Mouse (Mus musculus) kidney, postnatal 4 days (tissue): ENCODE data around the gene Hist1h3h.
A peak's percentile ranks its signal among the peaks of the same experiment; 100 is the strongest.

Experiments used
- DNase-seq, 2 experiments: peaks; one replicate each; pipeline ENCODE4 v3.0.0; 2021; ENCODE audit warnings: mixed read lengths in 2 of 2

The Hist1h3h gene

GRCm38 (mm10) chr13:21717397-21718357 is at the start of gene Hist1h3h:
Gene Hist1h3h (plus strand): TSS chr13:21717659.
- peak; percentile 82 to 89 for DNase-seq

GRCm38 (mm10) chr13:21677305-21677704 is 40.2 kb upstream of the Hist1h3h start, which contains the start of gene Olfr1360:
Gene Olfr1360 (minus strand): TSS chr13:21677405.
- no peak for DNase-seq

DNA sequence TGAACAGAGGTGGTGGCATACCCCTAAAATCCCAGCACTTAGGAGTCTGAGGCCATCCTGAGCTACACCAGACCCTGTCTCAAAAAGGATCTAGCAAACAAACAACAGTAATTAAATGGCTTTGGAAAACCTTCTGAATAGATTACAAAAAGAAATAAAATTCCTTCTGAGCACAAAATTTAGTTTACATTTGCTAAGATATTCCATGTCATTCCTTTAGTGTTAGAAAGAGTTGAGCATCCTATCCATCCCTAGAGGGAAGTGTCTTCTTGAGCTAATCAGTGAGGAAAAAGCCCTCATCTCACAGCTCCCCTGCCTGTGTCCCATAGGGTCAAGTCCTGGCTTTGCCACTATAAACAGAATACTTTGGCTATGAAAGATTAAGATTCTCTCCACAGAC is 19.6 kb upstream of the Hist1h3h start, which contains the start of gene Olfr1359:
Gene Olfr1359, plus strand, starts transcription at position 301 of the 400 bp plus-strand sequence.
- no peak for DNase-seq

DNA sequence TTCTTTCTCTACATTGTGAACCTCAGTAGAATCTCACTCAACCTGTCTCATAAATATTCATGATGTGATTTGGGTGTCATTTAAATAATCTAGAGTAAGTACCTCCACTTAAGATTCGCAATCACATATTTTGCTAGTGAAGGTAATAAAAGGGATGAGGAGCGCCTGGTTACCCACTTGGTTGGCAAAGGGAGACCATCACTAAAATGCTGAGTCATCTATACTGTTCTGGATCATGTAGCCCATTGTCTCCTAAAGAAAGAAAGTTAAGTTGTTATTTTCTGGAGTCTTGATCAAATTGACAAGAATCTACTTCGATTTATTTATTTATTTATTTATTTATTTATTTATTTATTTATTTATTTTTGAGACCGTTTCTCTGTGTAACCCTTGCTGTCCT is 10.8 kb upstream of the Hist1h3h start:
- no peak for DNase-seq

DNA sequence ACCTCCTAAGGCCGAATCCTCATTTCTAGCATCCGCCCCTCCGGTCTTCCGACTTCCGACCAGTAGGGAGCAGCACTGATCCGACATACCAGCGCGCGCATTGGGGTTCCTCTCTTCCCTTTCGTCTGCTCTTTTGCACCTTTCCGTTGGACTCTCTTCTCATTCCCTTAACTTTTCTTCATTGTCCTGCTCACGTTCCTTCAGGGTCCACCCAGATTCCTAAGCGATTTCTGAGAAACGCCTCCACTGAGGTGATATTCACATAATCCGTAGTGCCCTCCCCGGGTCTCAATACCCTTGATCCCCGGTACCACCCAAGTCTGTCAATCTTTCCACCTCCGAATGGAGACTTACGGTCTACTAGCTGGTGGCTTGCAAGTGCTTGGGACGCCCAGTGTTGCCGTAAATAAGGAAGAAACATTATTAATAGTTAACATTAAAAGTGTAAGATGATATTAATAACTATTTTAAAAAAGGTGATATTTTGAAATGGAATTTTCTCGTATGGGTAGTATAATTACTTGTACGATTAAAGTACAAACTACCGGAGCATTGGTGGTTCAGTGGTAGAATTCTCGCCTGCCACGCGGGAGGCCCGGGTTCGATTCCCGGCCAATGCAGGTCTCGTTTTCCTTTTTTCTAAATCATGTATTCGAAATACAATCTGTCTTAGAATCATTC is 7.3 kb upstream of the Hist1h3h start:
- DNase-seq = peak; percentile 92 to 94

DNA sequence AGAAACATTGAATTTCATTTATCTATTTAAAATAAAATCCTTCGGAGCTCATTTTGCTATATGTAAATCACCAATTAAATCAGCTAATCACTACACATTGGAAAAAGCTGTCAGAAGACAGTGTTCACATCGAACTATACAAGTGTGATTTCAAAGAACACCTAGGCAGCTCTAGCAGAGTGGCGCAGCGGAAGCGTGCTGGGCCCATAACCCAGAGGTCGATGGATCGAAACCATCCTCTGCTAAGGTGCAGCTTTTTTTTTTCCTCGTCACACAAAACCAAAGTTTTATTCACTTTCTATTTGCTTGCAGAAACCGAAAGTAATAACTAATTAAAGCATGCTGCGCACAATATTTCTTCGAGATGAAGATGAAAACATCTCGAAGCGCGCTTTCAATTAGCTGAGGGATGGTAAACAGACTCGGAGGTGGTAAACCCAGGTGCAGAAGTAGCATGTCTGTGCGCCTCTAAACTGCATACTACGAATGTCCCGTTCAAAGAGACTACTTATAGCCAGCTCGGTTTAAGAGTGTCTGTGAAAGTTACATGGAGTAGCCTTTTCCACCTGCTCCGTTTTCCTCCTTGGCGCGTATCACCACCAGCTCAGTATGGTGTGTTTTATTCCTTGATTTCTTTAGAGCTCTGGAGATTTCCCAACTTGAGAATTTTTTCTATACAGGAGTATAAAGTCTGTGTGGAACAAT is 6.5 kb upstream of the Hist1h3h start:
- DNase-seq = peak; percentile 74 to 82

DNA sequence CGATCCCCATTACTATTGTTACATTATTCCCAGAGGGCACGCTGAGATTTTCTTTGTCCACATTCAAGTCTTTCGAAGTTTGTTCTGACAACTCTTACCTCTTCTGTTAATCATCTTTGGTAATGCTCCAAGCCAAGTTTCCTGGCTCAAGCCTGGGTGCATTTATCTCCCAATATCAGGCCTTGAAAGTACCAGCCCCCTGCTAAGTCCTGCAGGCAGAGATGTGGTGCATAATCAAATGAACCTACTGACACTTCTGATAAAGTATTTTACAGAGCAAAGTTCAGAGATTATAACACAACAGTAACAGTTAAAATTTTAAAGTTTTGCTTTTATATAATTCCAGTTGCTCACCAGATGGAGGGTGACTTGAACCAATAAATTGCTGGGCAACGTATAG is 5.8 kb upstream of the Hist1h3h start:
- no peak for DNase-seq

DNA sequence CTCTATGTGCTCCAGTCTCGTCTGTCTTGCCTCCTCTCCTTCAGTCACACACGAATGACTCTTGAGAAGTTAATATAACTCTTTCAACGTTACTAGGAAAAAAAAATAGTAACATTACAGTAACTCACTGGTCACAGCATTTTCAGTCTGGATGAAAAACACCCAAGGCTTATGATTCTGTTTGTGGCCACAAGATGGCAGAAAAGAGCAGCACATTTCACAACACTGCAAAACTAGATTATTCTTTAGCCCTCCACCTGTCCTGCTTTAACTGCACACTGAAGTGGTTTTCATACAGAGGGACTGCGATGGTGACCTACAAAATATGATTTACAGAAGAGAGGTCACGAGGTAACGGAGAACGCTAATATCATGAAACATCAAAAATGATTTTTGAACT is 2.7 kb upstream of the Hist1h3h start:
- peak; percentile 68 to 74 for DNase-seq

- peak; percentile 15 to 45 for DNase-seq
Observed at GRCm38 (mm10) chr13:21715131-21715863, 2.2 kb upstream of the Hist1h3h start.

DNA sequence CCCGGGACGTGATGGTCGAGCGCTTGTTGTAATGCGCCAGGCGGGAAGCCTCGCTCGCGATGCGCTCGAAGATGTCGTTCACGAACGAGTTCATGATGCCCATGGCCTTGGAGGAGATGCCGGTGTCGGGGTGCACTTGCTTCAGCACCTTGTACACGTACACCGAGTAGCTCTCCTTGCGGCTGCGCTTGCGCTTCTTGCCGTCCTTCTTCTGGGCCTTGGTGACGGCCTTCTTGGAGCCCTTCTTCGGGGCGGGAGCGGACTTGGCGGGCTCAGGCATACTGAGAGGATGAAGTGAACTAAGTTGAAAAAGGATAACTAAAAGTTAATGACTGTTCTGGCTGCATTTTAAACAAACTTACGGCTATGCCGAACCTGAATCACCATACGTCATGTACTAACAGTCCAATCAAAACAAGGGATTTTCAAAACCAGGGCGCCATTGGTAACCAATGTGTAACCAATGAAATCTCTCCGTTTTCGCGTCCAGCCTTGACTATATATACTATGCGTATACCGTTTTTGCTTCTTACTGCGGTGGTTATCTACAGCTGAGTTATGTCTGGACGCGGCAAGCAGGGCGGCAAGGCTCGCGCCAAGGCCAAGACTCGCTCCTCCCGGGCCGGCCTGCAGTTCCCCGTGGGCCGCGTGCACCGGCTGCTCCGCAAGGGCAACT is 1.5 kb upstream of the Hist1h3h start, which contains the start of the genes Hist1h2bl and Hist1h2ai:
Gene Hist1h2bl, minus strand, starts transcription at position 280 of the 676 bp plus-strand sequence.
Gene Hist1h2ai, plus strand, starts transcription at position 559 of the 676 bp plus-strand sequence.
- peak; percentile 75 to 83 for DNase-seq

GRCm38 (mm10) chr13:21716540-21717391 is 693 bp upstream of the Hist1h3h start:
- DNase-seq = peak in 1 of 2 experiments; percentile 38

DNA sequence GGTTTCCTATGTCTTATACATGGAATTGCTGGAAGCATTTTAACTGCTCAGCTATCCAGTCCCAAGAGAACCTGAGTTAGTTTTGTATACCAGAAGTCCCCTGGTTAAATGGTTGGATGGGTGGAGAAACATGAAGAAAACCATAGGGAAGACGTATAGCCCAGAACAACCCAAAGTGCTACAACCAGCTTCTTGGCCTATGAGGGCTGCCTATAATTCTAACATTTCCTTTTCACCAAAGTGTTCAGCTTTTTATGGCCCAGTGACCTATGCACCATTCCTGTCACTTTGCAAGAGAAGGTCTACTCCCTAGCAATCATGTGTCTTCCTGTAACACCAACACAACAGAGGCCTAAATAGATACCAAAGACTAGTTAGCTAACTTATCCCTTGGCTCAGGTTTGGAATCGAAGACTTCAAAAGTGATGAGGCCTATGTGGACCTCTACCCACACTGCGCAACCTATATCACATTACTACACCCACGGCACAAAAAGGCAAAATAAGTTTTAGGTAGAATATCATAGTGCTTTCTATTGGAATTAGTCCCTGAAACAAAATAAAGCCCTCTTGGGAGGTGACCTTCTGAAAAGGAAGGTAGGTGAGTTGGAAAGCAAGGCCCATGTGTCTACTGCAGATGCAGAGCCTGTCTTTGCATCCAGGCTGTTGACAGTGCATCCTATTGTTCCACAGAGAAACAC is 1.1 kb downstream of the Hist1h3h start:
- DNase-seq = no peak

- peak; percentile 9 to 16 for DNase-seq
Observed at GRCm38 (mm10) chr13:21721107-21721756, 3.8 kb downstream of the Hist1h3h start.

GRCm38 (mm10) chr13:21721757-21722372 is 4.4 kb downstream of the Hist1h3h start, which contains the start of gene Hist1h2bm:
Gene Hist1h2bm (plus strand): TSS chr13:21722044.
- DNase-seq = peak; percentile 62 to 77

DNA sequence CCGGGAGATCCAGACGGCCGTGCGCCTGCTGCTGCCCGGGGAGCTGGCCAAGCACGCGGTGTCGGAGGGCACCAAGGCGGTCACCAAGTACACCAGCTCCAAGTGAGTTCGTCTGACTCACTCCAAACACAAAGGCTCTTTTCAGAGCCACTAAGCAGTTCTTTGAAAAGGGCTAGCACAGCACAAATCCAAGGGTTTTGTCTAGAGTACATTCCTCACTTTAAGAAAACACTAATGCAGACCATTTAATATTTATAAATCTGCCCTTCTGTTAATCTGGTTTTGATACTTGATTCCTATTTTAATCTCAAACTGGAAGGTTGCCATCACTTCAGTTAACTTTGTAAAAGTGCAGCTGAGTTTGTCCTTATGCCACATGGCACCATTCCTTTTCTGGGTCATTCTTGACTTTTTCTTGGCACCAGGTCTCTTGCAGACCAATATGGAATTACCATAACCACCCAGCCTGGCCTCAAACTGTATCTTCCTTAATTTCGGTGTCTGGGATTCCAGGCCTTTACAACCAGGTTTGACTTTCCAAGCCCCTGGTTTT is 5.0 kb downstream of the Hist1h3h start:
- DNase-seq = no peak

- peak in 1 of 2 experiments; percentile 28 for DNase-seq
Observed at GRCm38 (mm10) chr13:21722993-21723836, 5.8 kb downstream of the Hist1h3h start.

- DNase-seq = no peak
Observed at GRCm38 (mm10) chr13:21727948-21728572, 10.6 kb downstream of the Hist1h3h start.
